Mouse (Mus musculus) cerebellum, postnatal 14 days (tissue): Measurements from ENCODE around the gene Cct8l1.

Experiments used
- DNase-seq, 2 experiments: peaks; one replicate each; pipeline ENCODE4 v3.0.0; 2021; ENCODE audit warnings: mixed read lengths in 2 of 2

Gene Cct8l1

GRCm38 (mm10) chr5:25530629-25531028 is 14.8 kb downstream of the Cct8l1 start:
- DNase-seq: peak in 1 of 2 experiments; percentile 18

- no peak for DNase-seq
Measured at GRCm38 (mm10) chr5:25532256-25533147, 16.6 kb downstream of the Cct8l1 start.

DNA sequence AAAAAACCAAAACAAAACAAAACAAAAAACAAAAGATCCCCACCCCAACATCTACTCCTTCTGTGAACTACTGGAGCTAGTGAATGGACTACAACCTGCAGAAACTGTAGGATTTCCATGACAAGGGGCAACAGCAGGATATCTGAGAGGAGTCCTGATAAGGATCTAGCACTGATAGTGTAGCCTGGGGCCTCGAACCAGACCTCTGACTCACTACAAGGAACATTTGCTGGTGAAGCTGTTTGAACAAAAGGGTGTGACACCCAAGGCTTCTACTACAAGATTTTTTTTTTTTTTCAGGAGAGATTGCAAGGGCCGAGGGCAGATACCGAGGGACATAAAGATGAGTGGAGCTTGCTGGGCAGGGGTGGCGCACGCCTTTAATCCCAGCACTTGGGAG is 17.4 kb downstream of the Cct8l1 start:
- no peak for DNase-seq

- no peak for DNase-seq
Measured at GRCm38 (mm10) chr5:25535566-25535965, 19.7 kb downstream of the Cct8l1 start.

- no peak for DNase-seq
Measured at GRCm38 (mm10) chr5:25536451-25536850, 20.6 kb downstream of the Cct8l1 start.

DNA sequence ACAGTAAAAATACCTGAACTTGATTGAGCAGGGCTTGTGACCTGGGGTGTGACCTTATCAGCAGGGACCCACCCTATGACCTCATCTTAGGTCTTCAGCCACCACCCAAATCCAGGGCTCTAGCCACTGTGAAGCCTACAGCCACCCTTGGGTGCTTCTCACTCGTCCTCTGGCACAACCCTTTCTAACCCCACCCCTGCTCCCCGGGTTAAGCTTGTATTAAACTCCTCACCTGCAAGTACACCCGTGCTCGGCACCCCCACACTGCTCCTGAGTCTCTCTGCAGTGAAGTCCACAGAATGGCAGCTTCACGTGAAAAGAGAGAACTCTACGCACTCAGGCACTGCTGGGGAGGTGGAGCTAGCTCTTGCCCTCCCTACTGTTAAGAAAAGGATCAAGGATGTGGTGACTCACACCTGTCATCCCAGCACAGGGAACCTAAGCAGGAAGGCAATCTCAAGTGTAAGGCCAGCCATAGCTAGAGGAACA is 21.1 kb downstream of the Cct8l1 start:
- DNase-seq: no peak

DNA sequence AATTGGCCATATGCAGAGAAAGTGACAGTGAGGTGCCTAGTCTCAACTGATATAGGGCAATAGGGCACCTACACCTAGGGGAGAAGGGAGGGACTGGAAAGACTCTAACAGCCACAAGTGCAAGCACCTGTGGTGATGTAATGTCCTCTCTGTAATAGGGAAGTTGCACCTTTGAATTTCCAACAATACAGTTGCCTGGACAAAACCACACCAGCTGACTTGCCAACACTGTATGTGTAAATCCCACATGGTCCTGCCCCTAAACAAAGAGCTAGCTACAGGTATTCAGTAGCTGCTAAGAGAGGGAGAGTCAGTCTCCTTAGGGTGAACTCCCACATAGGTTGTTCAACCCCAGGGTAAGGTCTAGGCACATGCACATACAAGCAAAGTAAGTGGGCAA is 24.5 kb downstream of the Cct8l1 start:
- DNase-seq: no peak

DNA sequence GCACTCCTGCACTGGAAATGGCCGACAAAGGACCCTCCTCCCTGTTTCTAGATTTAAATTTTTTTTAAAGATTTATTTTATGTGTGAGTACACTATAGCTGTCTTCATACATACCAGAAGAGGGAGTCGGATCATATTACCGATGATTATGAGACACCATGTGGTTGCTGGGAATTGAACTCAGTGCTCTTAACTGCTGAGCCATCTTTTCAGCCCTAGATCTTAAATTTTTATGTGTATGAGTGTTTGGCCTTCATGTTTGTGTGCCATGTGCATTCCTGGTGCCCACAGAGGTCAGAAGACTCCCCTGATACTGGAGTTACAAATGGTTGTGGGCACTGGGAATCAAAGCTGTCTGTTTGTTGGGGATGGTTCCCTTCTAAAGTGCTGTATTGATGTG is 25.1 kb downstream of the Cct8l1 start:
- DNase-seq: no peak

DNA sequence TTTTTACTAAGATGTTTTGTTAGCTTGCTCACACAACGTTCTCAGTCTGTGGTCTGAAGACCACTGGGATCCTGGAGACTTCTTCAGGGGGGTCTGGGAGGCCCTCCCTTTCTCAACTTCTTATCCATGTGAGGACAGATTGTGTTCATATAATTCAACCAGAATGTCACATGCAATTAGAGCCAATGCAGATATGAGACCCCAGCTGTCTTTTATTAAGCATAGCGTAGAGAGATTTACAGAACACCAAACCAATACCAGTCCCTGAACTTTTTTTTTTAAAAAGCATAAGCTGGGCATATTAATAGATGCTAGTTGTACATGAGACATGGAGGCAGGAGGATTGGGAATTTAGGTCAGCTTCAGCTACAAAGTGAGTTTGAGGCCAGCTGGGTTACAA is 25.8 kb downstream of the Cct8l1 start:
- DNase-seq: no peak

DNA sequence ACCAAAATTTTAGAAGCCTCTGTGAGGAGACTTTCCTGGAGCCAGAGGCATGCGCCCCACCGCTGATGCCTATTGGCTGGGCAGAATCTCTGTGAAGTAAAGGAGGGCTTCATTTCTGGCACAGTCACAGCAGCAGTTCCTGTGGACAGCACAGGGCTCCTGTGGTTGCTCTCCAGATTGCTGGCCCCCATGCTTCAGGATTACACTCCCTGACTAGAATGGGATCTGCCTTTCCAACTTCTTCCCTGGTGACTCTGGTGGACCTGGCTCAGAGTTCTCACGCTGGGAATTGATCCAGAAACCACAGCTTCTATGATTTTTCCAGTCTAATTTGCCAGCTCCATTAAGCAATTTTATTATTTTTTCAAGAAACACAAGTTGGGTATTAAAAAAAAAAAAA is 28.2 kb downstream of the Cct8l1 start:
- DNase-seq: peak; percentile 55 to 78

DNA sequence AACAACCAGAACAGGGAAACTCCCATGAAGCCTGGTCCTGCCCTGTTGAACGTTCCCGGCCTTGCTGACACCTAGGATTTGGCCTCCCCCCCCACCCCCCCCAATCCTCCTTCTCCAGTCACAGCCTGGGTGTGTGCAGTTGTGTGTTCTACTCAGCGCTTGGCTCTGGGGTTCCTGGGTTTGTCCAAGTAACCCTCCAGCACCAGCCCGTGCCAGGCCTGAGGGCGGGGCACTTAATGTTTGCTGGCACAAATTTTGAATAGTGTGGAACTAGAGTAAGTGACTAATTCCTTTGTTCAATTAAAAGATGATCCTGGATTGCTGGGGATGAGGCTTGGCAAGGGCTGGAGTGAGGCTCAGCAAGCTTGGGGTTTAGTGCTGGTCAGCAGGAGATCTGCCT is 28.7 kb downstream of the Cct8l1 start:
- peak; percentile 31 to 32 for DNase-seq

DNA sequence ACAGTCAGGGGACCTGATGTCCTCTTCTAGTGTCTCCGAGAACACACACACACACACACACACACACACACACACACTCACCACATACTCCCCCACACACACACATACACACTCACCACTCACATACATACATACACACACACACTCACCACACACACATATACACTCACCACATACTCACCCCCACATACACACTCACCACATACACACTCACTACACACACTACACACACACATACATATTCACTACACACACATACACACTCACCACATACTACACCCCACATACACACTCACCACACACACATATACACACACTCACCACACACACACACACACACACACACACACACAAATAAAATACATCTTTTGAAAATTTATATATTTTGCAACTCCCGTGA is 31.0 kb downstream of the Cct8l1 start:
- no peak for DNase-seq

DNA sequence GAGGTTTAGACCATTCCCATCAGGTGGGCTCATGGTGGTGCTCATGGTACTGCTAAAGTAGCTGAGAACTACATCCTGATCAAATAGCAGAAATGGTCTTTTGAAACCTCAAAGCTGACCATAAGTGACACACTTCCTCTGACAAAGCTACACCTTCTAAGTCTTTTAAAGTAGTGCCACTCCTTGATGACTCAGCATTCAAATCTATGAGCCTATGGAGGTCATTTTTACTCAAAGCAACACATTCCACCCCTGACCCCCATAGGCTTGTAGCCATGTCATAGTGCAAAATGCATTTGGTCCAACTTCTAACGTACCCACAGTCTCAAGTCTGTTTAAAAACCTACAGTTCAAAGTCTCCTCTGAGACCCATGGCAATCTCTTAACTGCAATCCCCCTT is 35.0 kb downstream of the Cct8l1 start:
- no peak for DNase-seq

GRCm38 (mm10) chr5:25554210-25554609 is 38.3 kb downstream of the Cct8l1 start:
- DNase-seq: no peak

- DNase-seq: no peak
Measured at GRCm38 (mm10) chr5:25554689-25555088, 38.8 kb downstream of the Cct8l1 start.

GRCm38 (mm10) chr5:25555684-25556083 is 39.8 kb downstream of the Cct8l1 start:
- DNase-seq: no peak

- DNase-seq: no peak
Measured at GRCm38 (mm10) chr5:25556363-25556762, 40.5 kb downstream of the Cct8l1 start.
